Mouse (Mus musculus) spleen, adult 2 months (tissue): ENCODE data around the gene Adcy5.

Source experiments
- CTCF ChIP-seq: fragments of 200-500 bp; IDR thresholded peaks from 2 replicates; pipeline ENCODE4 v1.5.1; 2011; ENCODE audit warnings: mild to moderate bottlenecking, inconsistent platforms; ENCODE audit not compliant: insufficient read depth, insufficient read length, insufficient replicate concordance; ENCODE audit errors: extremely low read depth
- POLR2A ChIP-seq: fragments of 200-500 bp; IDR thresholded peaks from 2 replicates; pipeline ENCODE4 v1.6.1; 2011; ENCODE audit warnings: low read depth, low read length, inconsistent platforms

DNA sequence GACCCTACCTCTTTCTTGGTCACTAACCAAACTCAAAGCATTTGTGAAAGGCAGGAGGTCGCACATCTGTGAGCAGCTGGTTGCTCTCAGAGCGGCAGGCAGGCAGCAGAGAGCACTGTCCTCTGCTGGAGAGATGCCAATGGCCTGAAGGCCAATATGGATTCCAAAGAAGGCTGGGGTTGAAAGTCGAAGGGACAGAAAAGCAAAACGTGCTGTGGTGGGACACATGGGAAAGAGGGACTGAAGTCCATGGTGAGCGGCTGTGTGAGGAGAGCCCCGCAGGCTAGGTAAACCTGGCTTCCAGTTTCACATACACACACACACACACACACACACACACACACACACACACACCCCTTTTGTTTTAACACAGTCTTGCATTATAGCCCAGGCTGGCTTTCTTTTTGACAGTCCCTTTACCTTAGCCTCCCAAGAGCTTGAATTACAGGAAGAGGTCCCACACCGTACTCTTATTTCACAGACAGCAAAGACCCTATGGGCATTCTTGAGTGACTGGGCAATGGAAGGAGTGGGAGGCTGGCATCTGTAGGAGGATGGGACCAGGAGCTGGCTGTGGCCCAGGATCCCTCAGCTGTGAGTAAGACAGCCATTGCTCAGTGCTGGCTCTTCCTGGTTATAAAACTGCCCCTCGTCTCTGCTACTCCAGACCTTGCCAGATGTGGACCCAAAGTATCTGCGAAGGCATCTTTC lies 45.9 kb downstream of the Adcy5 start:
- TF ChIP-seq CTCF (no peak), POLR2A (no peak)
